Mouse (Mus musculus) olfactory bulb, adult 2 months (tissue): Measurements from ENCODE around the gene Spock1. TPM values are rescaled to one million over a fixed set of nuclear protein-coding genes. Genes with fewer than 3 reads are reported as not detected.

ENCODE experiments used
- H3K27ac ChIP-seq: fragments of 200-500 bp; 2 replicates; pipeline ENCODE4 v1.5.1; 2012; ENCODE audit warnings: low read depth, low read length; ENCODE audit not compliant: insufficient read depth
- H3K4me1 ChIP-seq: fragments of 200-500 bp; 2 replicates; pipeline ENCODE4 v1.6.1; 2012; ENCODE audit warnings: low read length; ENCODE audit not compliant: control insufficient read depth, insufficient read depth
- H3K4me3 ChIP-seq: fragments of 200-500 bp; 2 replicates; pipeline ENCODE4 v1.5.1; 2012; ENCODE audit warnings: mild to moderate bottlenecking, low read depth, low read length, moderate library complexity; ENCODE audit not compliant: insufficient read depth
- CTCF ChIP-seq: fragments of 200-500 bp; IDR thresholded peaks from 2 replicates; pipeline ENCODE4 v1.5.1; 2012; ENCODE audit warnings: low read depth, mild to moderate bottlenecking, low read length, moderate library complexity; ENCODE audit not compliant: insufficient read depth
- POLR2A ChIP-seq: fragments of 200-500 bp; IDR thresholded peaks from 2 replicates; pipeline ENCODE4 v1.6.1; 2012; ENCODE audit warnings: mild to moderate bottlenecking, low read depth, low read length, moderate library complexity; ENCODE audit not compliant: insufficient read depth
- WGBS: fragments of 180-500 bp; shearing (Covaris S2); methylation state at CpG from one replicate; pipeline ENCODE4 v1.1.7; 2018; 5-methylcytosine and 5-hydroxymethylcytosine counted together
- polyA plus RNA-seq: library from polyadenylated mRNA; stranded (reverse); fragments of >200 nt; gene quantifications from 2 replicates; pipeline ENCODE4 v1.2.4, GENCODE M21; 2012; ENCODE audit warnings: low replicate concordance; ENCODE audit not compliant: missing spikeins, insufficient read depth, insufficient read length

The Spock1 gene
- not detected in 2 replicates for polyA plus RNA-seq

DNA sequence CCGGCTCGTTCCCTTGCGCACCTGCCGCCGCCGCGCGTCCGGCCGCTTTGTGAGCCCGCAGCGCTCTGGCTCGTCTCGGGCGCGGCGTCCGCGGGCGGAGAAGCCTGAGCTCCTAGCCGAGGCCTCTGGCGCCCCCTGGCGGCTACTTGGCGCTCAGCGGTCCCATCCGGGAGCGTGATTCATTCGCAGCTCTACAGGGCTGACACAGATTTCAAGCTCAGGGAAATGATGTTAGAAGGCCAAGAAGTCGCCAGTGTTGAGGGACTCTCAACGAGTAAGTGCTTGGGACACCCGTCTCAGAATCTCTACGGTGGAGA is at the start of gene Spock1:
Gene Spock1 (minus strand): TSS at position 67 of the 317 bp plus-strand sequence.
- WGBS, result under 1% methylated on average over 32 of the region's 32 CpGs
- TF ChIP-seq POLR2A, result 0 out of 2 replicates have a peak, but pooled peaks have one; percentile 22
- TF ChIP-seq CTCF, result peak; percentile 98
- Histone ChIP-seq H3K27ac (no peak within 1 kb of the TSS), H3K4me1 (peaks cover 12% of the 10 kb centered on the region), H3K4me3 (peak within 1 kb of the TSS; percentile 60)

- 72% methylated on average over 12 of the region's 12 CpGs for WGBS
- TF ChIP-seq CTCF, result no peak
- no peak for TF ChIP-seq POLR2A
- Histone ChIP-seq H3K4me1 (peaks cover 26% of the 10 kb centered on the region), H3K4me3 (no peak overlapping the region), H3K27ac (no peak overlapping the region)
Observed at GRCm38 (mm10) chr13:57950091-57950490, 42.0 kb upstream of the Spock1 start.

GRCm38 (mm10) chr13:57949513-57949912 is 41.4 kb upstream of the Spock1 start:
- peaks cover 23% of the 10 kb centered on the region for H3K4me1 ChIP-seq
- TF ChIP-seq POLR2A (no peak), CTCF (no peak)
- WGBS, result 90% methylated on average over 4 of the region's 4 CpGs
- no peak overlapping the region for H3K4me3 ChIP-seq
- H3K27ac ChIP-seq, result no peak overlapping the region

GRCm38 (mm10) chr13:57945197-57945596 is 37.1 kb upstream of the Spock1 start:
- Histone ChIP-seq H3K27ac (no peak overlapping the region), H3K4me3 (no peak overlapping the region), H3K4me1 (peaks cover 12% of the 10 kb centered on the region)
- no peak for TF ChIP-seq POLR2A
- no peak for TF ChIP-seq CTCF
- WGBS, result 49% methylated on average over 11 of the region's 11 CpGs

DNA sequence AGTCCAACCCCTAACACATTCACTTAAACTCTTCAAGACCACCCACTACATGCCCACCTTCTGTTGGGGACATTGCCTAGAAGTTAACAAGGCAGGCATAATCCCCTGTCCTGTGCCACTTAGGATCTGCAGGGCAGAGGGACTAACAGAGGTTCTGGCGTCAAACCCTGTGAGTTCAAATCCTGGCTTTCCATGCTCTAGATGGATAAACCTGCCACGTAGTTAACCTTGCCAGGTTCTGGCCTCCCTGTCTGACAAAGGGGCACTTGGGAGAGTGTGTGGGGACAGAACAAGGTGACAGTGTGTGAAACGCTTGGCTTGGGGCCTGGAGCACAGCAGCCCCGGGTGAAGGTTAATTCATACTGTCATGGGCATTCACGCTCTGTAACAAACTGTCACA is 36.3 kb upstream of the Spock1 start:
- Histone ChIP-seq H3K4me1 (peaks cover 9% of the 10 kb centered on the region), H3K4me3 (no peak overlapping the region), H3K27ac (no peak overlapping the region)
- no peak for TF ChIP-seq POLR2A
- TF ChIP-seq CTCF, result no peak
- WGBS, result 85% methylated on average over 5 of the region's 5 CpGs

DNA sequence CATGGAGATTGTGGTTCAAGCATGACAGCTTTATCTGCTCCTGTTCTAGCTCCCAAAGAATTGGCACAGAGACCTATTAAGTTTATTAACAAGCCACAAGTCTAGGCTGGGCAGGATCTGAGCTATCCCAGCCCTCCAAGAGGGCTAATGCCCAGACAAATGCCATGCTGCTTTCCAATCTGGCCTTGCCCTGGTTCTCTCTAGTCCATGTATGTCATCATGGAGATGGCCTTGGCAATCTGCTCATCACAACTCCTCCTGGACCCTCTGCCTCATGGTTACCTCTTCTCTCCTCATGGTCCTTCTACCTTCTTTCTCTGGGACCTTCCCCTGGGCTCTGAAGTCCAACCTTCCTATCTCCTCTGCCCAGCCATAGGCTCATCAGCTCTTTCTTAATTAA is 35.8 kb upstream of the Spock1 start:
- no peak overlapping the region for H3K4me3 ChIP-seq
- no peak overlapping the region for H3K27ac ChIP-seq
- no peak for TF ChIP-seq CTCF
- TF ChIP-seq POLR2A, result no peak

DNA sequence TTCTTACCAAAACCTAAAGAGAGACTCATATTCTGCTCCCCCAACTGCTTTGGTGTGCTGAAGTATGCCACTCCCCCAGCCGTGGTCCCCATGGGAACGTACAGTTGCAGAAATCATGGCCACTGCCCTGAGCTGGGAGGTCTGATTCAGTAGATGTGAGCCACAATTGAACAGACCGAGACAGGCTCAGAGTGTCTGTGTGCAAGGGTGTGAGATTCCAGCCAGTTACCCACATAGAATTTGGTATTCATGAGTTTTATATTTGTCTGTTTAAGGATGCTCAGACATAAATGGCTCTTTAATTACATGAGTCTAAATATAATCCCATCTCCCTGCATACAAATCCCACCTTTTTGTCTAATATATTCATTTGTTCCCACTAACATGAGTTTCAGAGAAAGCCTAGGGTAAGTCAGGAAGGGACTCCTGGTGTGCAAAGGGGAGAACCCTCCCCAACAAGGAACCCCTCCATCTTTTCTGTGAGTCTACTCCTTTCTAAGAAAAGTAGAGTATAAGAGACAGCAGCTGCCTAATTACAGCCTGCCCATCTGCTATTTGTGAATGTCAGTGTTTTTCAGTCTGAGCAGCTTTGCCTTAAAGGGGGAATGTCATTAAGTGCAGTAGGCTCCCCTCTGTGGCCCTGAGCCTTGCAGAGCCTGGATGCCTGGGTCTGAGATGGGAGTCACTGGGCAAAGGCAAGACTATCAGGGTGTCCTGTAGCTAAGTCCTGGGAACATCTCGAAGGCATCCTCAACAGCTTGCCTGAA is 29.5 kb upstream of the Spock1 start:
- H3K4me1 ChIP-seq, result peaks cover 9% of the 10 kb centered on the region
- H3K27ac ChIP-seq, result peak overlapping the region; percentile 62
- H3K4me3 ChIP-seq, result no peak overlapping the region
- 28% methylated on average over 4 of the region's 4 CpGs for WGBS
- no peak for TF ChIP-seq CTCF
- TF ChIP-seq POLR2A, result no peak

More for the DNA sequence above, 35.8 kb upstream of the Spock1 start:
- peaks cover 9% of the 10 kb centered on the region for H3K4me1 ChIP-seq

DNA sequence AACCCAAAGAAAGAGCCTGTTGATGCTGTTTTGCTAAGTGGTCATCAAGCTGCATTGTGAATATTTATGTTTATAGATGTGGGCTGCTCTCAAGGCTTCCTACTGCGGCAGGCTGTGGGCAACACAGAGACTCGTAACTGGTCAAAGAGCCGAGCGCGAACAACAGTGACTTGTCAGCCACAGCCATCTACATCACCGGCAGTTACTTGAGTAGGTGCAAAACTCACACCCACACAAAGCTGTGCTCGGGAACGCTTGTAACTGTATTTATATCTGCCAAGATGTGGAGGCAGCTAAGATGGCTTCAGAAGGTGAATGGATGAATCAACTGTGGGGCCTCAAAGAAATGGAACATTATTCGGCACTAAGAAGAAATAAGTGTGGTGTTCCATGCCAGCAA is 23.9 kb upstream of the Spock1 start:
- TF ChIP-seq POLR2A (no peak), CTCF (no peak)
- Histone ChIP-seq H3K4me1 (no peaks in the 10 kb centered on the region), H3K4me3 (no peak overlapping the region), H3K27ac (no peak overlapping the region)
- WGBS, result 68% methylated on average over 9 of the region's 9 CpGs

DNA sequence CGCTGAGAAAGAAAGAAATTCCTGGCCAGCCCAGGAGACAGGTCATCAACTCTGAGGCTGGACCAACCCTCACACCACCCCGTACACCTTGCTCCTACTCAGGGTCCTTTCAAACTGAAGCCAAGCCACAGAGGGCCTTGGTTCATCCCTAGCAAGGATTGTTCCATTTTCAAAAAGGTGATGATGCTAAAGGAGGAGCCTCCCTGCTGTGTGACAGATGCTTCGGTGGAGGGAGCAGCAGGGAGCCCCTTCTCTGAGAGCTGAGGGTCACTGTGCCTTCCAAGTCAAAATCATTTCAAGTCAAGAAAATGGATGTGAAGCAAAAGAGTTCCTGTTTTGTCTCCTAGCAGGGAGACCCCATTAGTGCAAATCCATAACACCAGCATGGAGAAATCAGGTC is 23.2 kb upstream of the Spock1 start:
- Histone ChIP-seq H3K4me1 (no peaks in the 10 kb centered on the region), H3K4me3 (no peak overlapping the region), H3K27ac (no peak overlapping the region)
- TF ChIP-seq POLR2A, result no peak
- no peak for TF ChIP-seq CTCF
- WGBS, result 76% methylated on average over 3 of the region's 3 CpGs

GRCm38 (mm10) chr13:57930720-57931119 is 22.6 kb upstream of the Spock1 start:
- no peaks in the 10 kb centered on the region for H3K4me1 ChIP-seq
- no peak overlapping the region for H3K27ac ChIP-seq
- TF ChIP-seq POLR2A (no peak), CTCF (no peak)
- H3K4me3 ChIP-seq, result no peak overlapping the region
- WGBS, result 77% methylated on average over 5 of the region's 5 CpGs
